Mouse (Mus musculus) cerebellum, adult 8-10 months (tissue): ENCODE data around the gene Lefty1.
"Not testable (repeated sequence)": the region's sequence is repeated elsewhere in the genome, so short reads cannot be mapped to it uniquely, and the experiment has no call there.

Experiments used
- DNase-seq: peaks from one replicate; pipeline ENCODE4 v3.0.0; 2022

Lefty1 gene

GRCm38 (mm10) chr1:180934467-180935419, at the start of gene Lefty1:
Gene Lefty1, plus strand, starts transcription at chr1:180935022.
- no peak for DNase-seq

GRCm38 (mm10) chr1:180888556-180889042, 46.2 kb upstream of the Lefty1 start:
- no peak for DNase-seq

GRCm38 (mm10) chr1:180889172-180889571, 45.6 kb upstream of the Lefty1 start:
- no peak for DNase-seq

GRCm38 (mm10) chr1:180889841-180890240, 45.0 kb upstream of the Lefty1 start:
- DNase-seq = no peak

GRCm38 (mm10) chr1:180892808-180893207, 42.0 kb upstream of the Lefty1 start, which contains the start of gene Lefty2:
Gene Lefty2, plus strand, starts transcription at chr1:180893108.
- DNase-seq = no peak

- not testable (repeated sequence) for DNase-seq
Observed at GRCm38 (mm10) chr1:180894088-180894987, 40.5 kb upstream of the Lefty1 start.

GRCm38 (mm10) chr1:180901107-180901506, 33.7 kb upstream of the Lefty1 start:
- DNase-seq = peak; percentile 23

GRCm38 (mm10) chr1:180902915-180903314, 31.9 kb upstream of the Lefty1 start:
- DNase-seq = no peak

- no peak for DNase-seq
Observed at GRCm38 (mm10) chr1:180903666-180904038, 31.2 kb upstream of the Lefty1 start.

- peak; percentile 92 for DNase-seq
Observed at GRCm38 (mm10) chr1:180904039-180904814, 30.6 kb upstream of the Lefty1 start, which contains the start of gene Pycr2. Gene Pycr2, plus strand, starts transcription at chr1:180904293.

- no peak for DNase-seq
Observed at GRCm38 (mm10) chr1:180904815-180905080, 30.1 kb upstream of the Lefty1 start.

- no peak for DNase-seq
Observed at GRCm38 (mm10) chr1:180905307-180905706, 29.5 kb upstream of the Lefty1 start.

GRCm38 (mm10) chr1:180905876-180906275, 28.9 kb upstream of the Lefty1 start:
- no peak for DNase-seq

GRCm38 (mm10) chr1:180906461-180907147, 28.2 kb upstream of the Lefty1 start:
- no peak for DNase-seq

- no peak for DNase-seq
Observed at GRCm38 (mm10) chr1:180911138-180911537, 23.7 kb upstream of the Lefty1 start.

GRCm38 (mm10) chr1:180911653-180912287, 23.1 kb upstream of the Lefty1 start:
- DNase-seq = no peak

- DNase-seq = no peak
Observed at GRCm38 (mm10) chr1:180912792-180913191, 22.0 kb upstream of the Lefty1 start.

GRCm38 (mm10) chr1:180913797-180914196, 21.0 kb upstream of the Lefty1 start:
- no peak for DNase-seq

- no peak for DNase-seq
Observed at GRCm38 (mm10) chr1:180916425-180916824, 18.4 kb upstream of the Lefty1 start.

- no peak for DNase-seq
Observed at GRCm38 (mm10) chr1:180917053-180917452, 17.8 kb upstream of the Lefty1 start.

- no peak for DNase-seq
Observed at GRCm38 (mm10) chr1:180919686-180920085, 15.1 kb upstream of the Lefty1 start.
